8 mouse cellular contexts compared by ENCODE assay signal in genomic region chr4:47050642-47051381, GRCm38 (mm10). TPM values are rescaled to one million over a fixed set of nuclear protein-coding genes. Genes with fewer than 3 reads are reported as not detected.
DNase-seq lines count a peak whose midpoint lies in the region; ATAC-seq and TF ChIP-seq lines count a peak whose summit lies in the region.

No protein-coding gene starts in this region.

- no peaks in the 10 kb centered on the region for H3K36me3 ChIP-seq in embryonic facial prominence, embryonic 14.5 days (ENCODE audit: control insufficient read depth, insufficient read depth, low read length)
- no peaks in the 10 kb centered on the region for H3K36me3 ChIP-seq in kidney, adult 2 months (ENCODE audit: control insufficient read depth, insufficient read depth, low read length)
- H3K36me3 ChIP-seq in midbrain, embryonic 13.5 days, result no peaks in the 10 kb centered on the region

- no peaks in the 10 kb centered on the region for H3K9me3 ChIP-seq in embryonic facial prominence, embryonic 14.5 days (ENCODE audit: control insufficient read depth, low read length)
- H3K9me3 ChIP-seq in midbrain, embryonic 13.5 days, result no peaks in the 10 kb centered on the region

- H3K9ac ChIP-seq in embryonic facial prominence, embryonic 14.5 days (ENCODE audit: low read depth, low read length), result peak overlapping the region; percentile 8; the same call in 1 of the 2 replicates
- no peak overlapping the region; the same call in 1 of the 2 replicates for H3K9ac ChIP-seq in midbrain, embryonic 13.5 days (replicated peaks)

- 35% methylated on average over 9 of the region's 10 CpGs for WGBS in embryonic facial prominence, embryonic 14.5 days
- WGBS in kidney, adult 2 months, result 33% methylated on average over 10 of the region's 10 CpGs
- WGBS in midbrain, embryonic 13.5 days, result 25% methylated on average over 10 of the region's 10 CpGs

- no peak overlapping the region for H3K4me3 ChIP-seq in embryonic facial prominence, embryonic 14.5 days (ENCODE audit: low read depth, low read length)
- H3K4me3 ChIP-seq in kidney, adult 2 months (ENCODE audit: insufficient read depth, low read depth, low read length), result 0 out of 2 replicates have a peak overlapping the region, but pooled peaks have one; percentile 11
- no peak overlapping the region for H3K4me3 ChIP-seq in midbrain, embryonic 13.5 days (replicated peaks)

- no peaks in the 10 kb centered on the region for H3K27me3 ChIP-seq in embryonic facial prominence, embryonic 14.5 days (replicated peaks; ENCODE audit: control insufficient read depth, insufficient read depth, low read length)
- H3K27me3 ChIP-seq in kidney, adult 2 months (replicated peaks; ENCODE audit: control insufficient read depth, insufficient read depth, low read length), result no peaks in the 10 kb centered on the region
- peaks cover 3% of the 10 kb centered on the region; the same call in 1 of the 2 replicates for H3K27me3 ChIP-seq in midbrain, embryonic 13.5 days

- peaks cover 9% of the 10 kb centered on the region for H3K4me1 ChIP-seq in embryonic facial prominence, embryonic 14.5 days (ENCODE audit: control insufficient read depth, insufficient read depth, low read length)
- H3K4me1 ChIP-seq in kidney, adult 2 months (ENCODE audit: control insufficient read depth, insufficient read depth, low read length), result peaks cover 38% of the 10 kb centered on the region; the same call in 1 of the 2 replicates
- peaks cover 9% of the 10 kb centered on the region for H3K4me1 ChIP-seq in midbrain, embryonic 13.5 days (replicated peaks)

- H3K4me2 ChIP-seq in embryonic facial prominence, embryonic 14.5 days (ENCODE audit: low read depth, low read length), result no peak overlapping the region
- H3K4me2 ChIP-seq in midbrain, embryonic 13.5 days (replicated peaks), result no peak overlapping the region

- peak; percentile 30 for TF ChIP-seq POLR2A in kidney, adult 2 months (IDR thresholded peaks at IDR 0.05; ENCODE audit: low read depth, low read length)

- TF ChIP-seq CTCF in kidney, adult 2 months (conservative IDR thresholded peaks at IDR 0.05; ENCODE audit: insufficient read depth, insufficient read length, low read depth, low read length), result no peak

- peak overlapping the region; percentile 29; the same call in 1 of the 2 replicates for H3K27ac ChIP-seq in embryonic facial prominence, embryonic 14.5 days (replicated peaks; ENCODE audit: low read depth, low read length)
- peak overlapping the region; percentile 100 for H3K27ac ChIP-seq in kidney, adult 2 months (ENCODE audit: insufficient read depth, low read depth, low read length)
- no peak overlapping the region for H3K27ac ChIP-seq in midbrain, embryonic 13.5 days

- ATAC-seq in embryonic facial prominence, embryonic 14.5 days (ENCODE audit: low read depth), result peak; percentile 5; the same call in 1 of the 2 replicates
- peak; percentile 32 for ATAC-seq in midbrain, embryonic 13.5 days

- DNase-seq in cerebellum, adult 9-11 months, result peak; percentile 27
- DNase-seq in cerebellum, adult 8-10 months, result no peak
- no peak for DNase-seq in embryonic facial prominence, embryonic 14.5 days (ENCODE audit: low spot score)
- DNase-seq in kidney, adult 2 months, result peak; percentile 91
- no peak for DNase-seq in thymus, postnatal 36 days
- no peak for DNase-seq in cerebellum, adult 11-12 months
- no peak for DNase-seq in cerebellum, postnatal 36 days

RNA-seq across cellular contexts. Expression of gene Anks6, which starts 6.4 kb away (rescaled TPM):
- 5.9 and 6.3 TPM in 2 replicates for polyA plus RNA-seq in embryonic facial prominence, embryonic 14.5 days (2014; fragmentation: Nextera tagmentation; extraction: Ambion mirVana)
- 16.1 and 19.2 TPM in 2 replicates for polyA plus RNA-seq in kidney, adult 2 months (2012; rRNA removed)
- polyA plus RNA-seq in midbrain, embryonic 13.5 days (2015; fragmentation: Nextera tagmentation; extraction: Ambion mirVana), result 3.9 and 4.4 TPM in 2 replicates

RNA-seq across cellular contexts. Expression of gene Galnt12, which starts 40.9 kb away (rescaled TPM):
- polyA plus RNA-seq in embryonic facial prominence, embryonic 14.5 days (2014; fragmentation: Nextera tagmentation; extraction: Ambion mirVana), result 4.5 and 6.4 TPM in 2 replicates
- polyA plus RNA-seq in kidney, adult 2 months (2012; rRNA removed), result 3.1 and 3.6 TPM in 2 replicates
- 2.7 and 5.6 TPM in 2 replicates for polyA plus RNA-seq in midbrain, embryonic 13.5 days (2015; fragmentation: Nextera tagmentation; extraction: Ambion mirVana)

RNA-seq across cellular contexts. Expression of gene Gabbr2, which starts 59.1 kb away (rescaled TPM):
- 0.64 and 0.78 TPM in 2 replicates for polyA plus RNA-seq in embryonic facial prominence, embryonic 14.5 days (2014; fragmentation: Nextera tagmentation; extraction: Ambion mirVana)
- polyA plus RNA-seq in kidney, adult 2 months (2012; rRNA removed), result 0.26 and 0.28 TPM in 2 replicates
- polyA plus RNA-seq in midbrain, embryonic 13.5 days (2015; fragmentation: Nextera tagmentation; extraction: Ambion mirVana), result 3.0 and 3.8 TPM in 2 replicates

Comparison
In these comparisons a context has a peak if more than half of its experiments do, and no peak if none do; other contexts are left out.
1. DNase-seq: peak in cerebellum, adult 9-11 months (single experiment) and kidney, adult 2 months (single experiment); none in cerebellum, adult 8-10 months (single experiment), embryonic facial prominence, embryonic 14.5 days (single experiment), thymus, postnatal 36 days (0 of 2), cerebellum, adult 11-12 months (single experiment) and cerebellum, postnatal 36 days (0 of 2).